Mouse (Mus musculus): ENCODE measurements around the gene Spin4. TPM values are rescaled to one million over a fixed set of nuclear protein-coding genes. Genes with fewer than 3 reads are reported as not detected.

Gene Spin4
- total RNA-seq (2021), result under 1 TPM; 0.28 to 0.61 TPM
- long read RNA-seq, experiment 1, full-length matches to known transcripts, result 1 of 1 reads
- long read RNA-seq, experiment 1, partial matches to known transcripts, result 0 of 1 reads
- long read RNA-seq, experiment 1, other reads (novel, unspliced or antisense), result 0 of 1 reads
- long read RNA-seq, experiment 2, full-length matches to known transcripts, result 1 of 1 reads
- long read RNA-seq, experiment 2, partial matches to known transcripts, result 0 of 1 reads
- long read RNA-seq, experiment 2, other reads (novel, unspliced or antisense), result 0 of 1 reads

DNA sequence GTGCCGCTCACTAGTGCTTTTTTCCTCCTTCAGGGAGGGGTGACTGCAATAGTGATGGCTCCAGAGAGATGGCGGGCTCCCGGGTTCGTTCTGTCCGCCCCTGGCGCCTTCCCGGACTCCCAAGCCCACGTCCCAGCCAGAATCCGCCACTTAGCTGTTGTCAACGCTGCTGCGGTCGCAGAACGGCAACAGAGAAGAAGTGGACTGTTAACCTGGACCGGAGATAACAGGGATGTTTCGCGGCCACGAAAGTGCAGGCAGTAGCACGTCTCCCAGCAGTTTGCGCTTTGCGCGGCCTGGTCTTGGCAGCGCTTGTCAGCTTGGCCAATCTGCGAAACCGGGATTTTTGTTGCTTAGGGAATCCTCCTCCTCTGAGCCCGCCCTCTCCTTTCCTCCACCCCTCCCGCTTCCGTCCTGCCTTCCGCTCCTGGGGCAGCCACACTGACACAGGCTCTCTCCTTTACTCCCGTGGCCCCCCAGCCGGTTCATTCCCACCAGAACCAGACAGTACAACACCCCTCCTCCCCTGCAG is at the start of gene Spin4:
Gene Spin4, minus strand, starts transcription at position 322 of the 532 bp plus-strand sequence.
- Histone ChIP-seq H3K27ac (peak within 1 kb of the TSS; percentile 78), H3K4me3 (peak within 1 kb of the TSS; percentile 75)
- TF ChIP-seq CTCF (IDR thresholded peaks at IDR 0.05), result no peak
- peak; percentile 73 for DNase-seq
- intact Hi-C loops (cut with DNase I), result loop anchor here (10.0 kb wide), 1 partner anchor 148 kb away; no protein-coding TSS in a partner anchor

DNA sequence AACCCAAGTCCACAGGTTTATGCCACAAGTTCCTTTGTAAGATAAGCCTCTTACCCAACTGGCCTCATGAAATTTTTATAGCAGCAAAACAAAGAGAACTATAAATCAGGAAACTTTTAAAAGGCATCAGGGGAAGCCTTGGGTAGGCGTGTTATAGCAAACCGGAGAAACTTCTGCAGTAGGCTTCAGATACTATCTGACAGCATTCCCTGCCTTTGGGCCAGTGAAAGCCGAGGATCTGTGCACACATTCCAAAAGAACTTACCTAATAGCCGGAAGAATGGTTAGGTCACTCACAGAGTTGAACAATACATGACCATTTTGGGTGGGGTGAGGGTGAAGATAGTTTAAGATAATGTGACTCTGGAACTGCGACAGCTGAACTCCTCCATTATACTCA is 1.4 kb upstream of the Spin4 start:
- H3K27ac ChIP-seq, result no peak overlapping the region
- intact Hi-C loops (cut with DNase I), result loop anchor here (10.0 kb wide), 1 partner anchor 147 kb away; no protein-coding TSS in a partner anchor
- DNase-seq, result no peak
- TF ChIP-seq CTCF (IDR thresholded peaks at IDR 0.05), result no peak
- no peak overlapping the region for H3K4me3 ChIP-seq

DNA sequence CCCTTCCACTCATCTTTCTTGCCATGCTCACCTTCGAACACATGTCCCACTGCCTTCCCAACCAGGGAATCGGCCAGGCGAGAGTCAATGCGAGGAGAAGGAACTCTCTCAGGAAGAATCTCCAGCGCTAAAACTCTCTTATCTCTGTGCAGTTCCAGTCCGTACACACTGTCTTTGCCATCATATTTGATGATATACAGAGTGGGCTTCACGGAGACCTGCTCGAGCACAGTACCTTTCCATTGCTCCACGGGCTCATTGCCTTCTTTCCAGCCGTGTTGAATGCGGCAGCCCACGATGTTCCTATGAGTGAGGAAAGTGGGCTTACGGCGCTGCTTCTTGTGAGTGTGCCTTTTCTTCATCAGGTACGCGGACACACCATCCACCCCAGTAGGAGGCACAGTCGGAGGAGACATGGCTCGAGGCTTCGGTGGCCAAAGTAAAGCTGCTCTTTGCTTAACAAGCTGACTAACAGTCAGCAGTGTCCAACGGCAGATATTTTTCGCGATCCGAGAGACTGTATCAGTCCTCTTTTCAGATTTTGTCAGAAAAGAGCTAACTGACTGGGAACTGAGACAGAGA is 612 bp downstream of the Spin4 start:
- H3K27ac ChIP-seq, result peak overlapping the region; percentile 78
- intact Hi-C loops (cut with DNase I), result loop anchor here (10.0 kb wide), 1 partner anchor 149 kb away; no protein-coding TSS in a partner anchor
- no peak for TF ChIP-seq CTCF (IDR thresholded peaks at IDR 0.05)
- peak overlapping the region; percentile 75 for H3K4me3 ChIP-seq
- no peak for DNase-seq

DNA sequence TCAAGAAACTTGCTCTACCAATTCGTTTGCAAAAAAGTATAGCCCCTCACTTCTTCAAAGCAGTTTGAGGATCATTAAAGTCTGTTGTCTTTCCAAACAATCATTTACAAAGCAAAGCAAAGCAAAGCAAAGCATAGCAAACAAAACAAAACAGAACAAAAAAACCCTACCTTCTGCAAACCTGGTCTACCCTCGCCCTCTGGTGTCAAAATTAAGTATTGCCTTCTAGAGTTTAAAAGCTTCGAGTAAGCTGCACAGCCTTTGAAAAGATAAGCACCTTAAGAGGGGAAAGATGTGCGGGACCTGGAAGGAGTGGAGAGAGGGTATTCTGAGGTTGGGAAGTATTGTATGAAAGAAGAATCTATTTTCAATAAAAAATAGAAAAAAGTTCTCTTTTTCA is 14.4 kb downstream of the Spin4 start:
- H3K4me3 ChIP-seq, result no peak overlapping the region
- intact Hi-C loops (cut with DNase I), result loop anchor here (2.0 kb wide), 1 partner anchor 147 kb away; no protein-coding TSS in a partner anchor
- peak; percentile 60 for TF ChIP-seq CTCF (IDR thresholded peaks at IDR 0.05)
- no peak for DNase-seq
- no peak overlapping the region for H3K27ac ChIP-seq

DNA sequence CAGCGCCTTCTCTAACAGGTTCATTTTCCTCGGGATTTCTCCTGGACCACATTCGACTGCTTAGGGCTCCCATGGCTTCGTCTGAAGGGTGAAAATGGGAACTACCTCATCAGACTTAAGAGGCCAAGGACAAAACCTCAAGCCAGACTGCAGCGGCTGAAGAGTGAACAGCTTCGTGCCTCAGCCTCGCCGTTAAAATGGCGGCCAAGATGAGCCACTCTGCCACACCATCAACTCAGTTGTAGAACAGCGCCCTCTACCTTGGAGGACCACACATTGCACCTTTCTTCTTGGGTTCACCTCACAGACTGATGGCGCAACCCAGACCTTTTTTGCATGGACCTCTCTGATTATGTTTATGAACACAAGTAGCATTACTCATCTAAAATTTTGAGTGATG is 27.6 kb downstream of the Spin4 start:
- intact Hi-C loops (cut with DNase I), result no loop called here
- no peak for TF ChIP-seq CTCF (IDR thresholded peaks at IDR 0.05)
- Histone ChIP-seq H3K4me3 (no peak overlapping the region), H3K27ac (no peak overlapping the region)
- no peak for DNase-seq

DNA sequence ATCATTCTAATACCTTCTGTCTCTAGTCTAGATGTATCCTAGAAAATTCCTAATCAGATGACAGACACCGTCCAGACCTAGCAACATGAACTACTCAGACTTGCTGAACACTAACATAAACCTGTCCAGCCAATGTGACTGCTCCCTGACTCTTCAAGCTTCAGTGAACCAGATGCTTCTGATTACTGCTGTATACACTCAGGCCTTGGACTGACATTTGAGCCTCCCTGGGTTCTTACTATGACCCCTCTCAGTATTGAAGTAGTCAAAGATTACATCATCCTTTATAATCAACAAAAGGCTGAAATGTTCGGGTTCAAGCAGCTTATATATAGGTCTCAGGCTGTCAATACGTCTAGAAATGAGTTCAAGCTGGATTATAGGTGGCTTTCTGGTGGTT is 32.4 kb downstream of the Spin4 start:
- intact Hi-C loops (cut with DNase I), result no loop called here
- TF ChIP-seq CTCF (IDR thresholded peaks at IDR 0.05), result no peak
- Histone ChIP-seq H3K27ac (no peak overlapping the region), H3K4me3 (no peak overlapping the region)
- no peak for DNase-seq

DNA sequence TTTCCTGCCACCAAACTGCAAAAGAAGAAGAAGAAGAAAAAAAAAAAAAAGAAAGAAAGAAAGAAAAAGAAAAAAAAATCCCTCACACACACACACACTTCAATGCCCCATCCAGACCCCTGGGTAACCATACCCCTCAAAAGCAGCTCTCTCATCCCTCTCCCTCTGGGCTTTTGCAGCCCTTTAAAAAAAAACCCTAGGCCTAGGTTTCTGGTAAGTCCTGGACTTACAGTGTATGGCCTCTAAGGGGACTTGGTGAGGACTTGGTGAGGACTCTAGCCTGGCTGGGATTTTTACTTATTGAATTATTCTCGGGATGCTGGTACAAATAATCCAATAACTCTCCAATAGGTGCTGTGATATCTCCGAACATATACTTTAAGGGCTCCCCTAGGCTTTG is 35.6 kb downstream of the Spin4 start:
- Histone ChIP-seq H3K4me3 (no peak overlapping the region; the same call in 1 of the 2 replicates), H3K27ac (no peak overlapping the region)
- no peak for TF ChIP-seq CTCF (IDR thresholded peaks at IDR 0.05)
- no peak for DNase-seq
- intact Hi-C loops (cut with DNase I), result no loop called here

DNA sequence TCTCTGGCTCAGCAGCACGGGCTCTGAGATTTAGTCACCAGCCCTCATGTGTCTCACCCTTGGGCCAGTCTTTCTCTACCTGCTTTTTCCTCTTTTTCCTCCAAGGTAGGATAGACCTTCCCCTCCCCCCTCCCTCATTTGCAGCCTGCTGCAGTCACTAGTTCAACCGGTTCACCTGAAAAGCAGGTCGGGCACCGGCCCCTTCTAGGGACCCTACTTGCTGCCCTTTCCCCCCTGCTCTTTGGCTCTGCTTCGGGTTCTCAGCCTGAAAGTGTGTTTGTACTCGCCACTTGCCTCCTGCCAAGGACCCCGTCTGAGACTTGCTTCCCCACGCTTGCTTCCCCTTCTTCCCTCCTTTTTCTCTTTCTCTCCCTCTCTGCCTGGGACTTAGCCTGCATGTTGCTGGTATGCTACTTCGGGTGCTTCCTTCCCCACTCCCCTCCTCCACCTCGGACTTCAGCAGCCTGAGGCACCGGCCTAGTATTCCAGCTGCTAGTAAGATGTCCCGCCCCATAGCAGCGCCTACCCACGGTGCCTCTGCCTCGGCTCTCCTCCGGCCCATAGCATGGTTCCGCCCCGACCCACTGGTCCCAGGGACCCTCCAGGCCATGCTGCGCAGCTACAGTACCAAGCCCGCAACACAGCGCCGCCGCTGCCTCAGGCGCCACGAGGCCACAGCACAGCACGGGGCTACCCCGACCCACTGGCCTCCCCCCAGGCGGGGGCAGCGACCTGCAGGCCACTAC is 36.2 kb downstream of the Spin4 start:
- peak; percentile 29 for DNase-seq
- Histone ChIP-seq H3K4me3 (peak overlapping the region; percentile 50), H3K27ac (no peak overlapping the region)
- TF ChIP-seq CTCF (IDR thresholded peaks at IDR 0.05), result no peak
- intact Hi-C loops (cut with DNase I), result no loop called here

Other genes starting within 250 kb of the Spin4 start
- 10 to 100 TPM; 11.6 to 15.4 TPM for gene Arhgef9, start 170.2 kb upstream of the Spin4 start, total RNA-seq (2021)